Mouse (Mus musculus): Measurements from ENCODE around the gene Calm3. TPM values are rescaled to one million over a fixed set of nuclear protein-coding genes. Genes with fewer than 3 reads are reported as not detected.

Gene Calm3
- polyA plus RNA-seq, 1 experiment from 2014 or later = 190 TPM

- H3K9ac ChIP-seq (ENCODE audit: low read length) = no peak overlapping the region
- ATAC-seq (replicated peaks; ENCODE audit: low FRiP score, low TSS enrichment, low read depth) = peak; percentile 80
- H3K27ac ChIP-seq (ENCODE audit: low read depth) = no peak overlapping the region
- no peak overlapping the region for H3K4me3 ChIP-seq (ENCODE audit: low read depth, low read length)
- no peaks in the 10 kb centered on the region for H3K9me3 ChIP-seq (ENCODE audit: control insufficient read depth, low read length)
- DNase-seq (ENCODE audit: low spot score) = peak; percentile 91
- peaks cover 37% of the 10 kb centered on the region for H3K27me3 ChIP-seq (replicated peaks; ENCODE audit: control insufficient read depth, insufficient read depth, low read length)
- H3K4me2 ChIP-seq (ENCODE audit: low read length) = peak overlapping the region; percentile 22; the same call in 1 of the 2 replicates
- 26% methylated on average over 18 of the region's 18 CpGs for WGBS
- H3K36me3 ChIP-seq (ENCODE audit: control insufficient read depth, insufficient read depth, low read length) = no peaks in the 10 kb centered on the region
- peaks cover 29% of the 10 kb centered on the region for H3K4me1 ChIP-seq (replicated peaks; ENCODE audit: control insufficient read depth, insufficient read depth, low read length)
Observed at GRCm38 (mm10) chr7:16950861-16951635, 27.1 kb upstream of the Calm3 start.

GRCm38 (mm10) chr7:16949908-16950841, 26.3 kb upstream of the Calm3 start:
- Histone ChIP-seq H3K9ac (ENCODE audit: low read length) (no peak overlapping the region), H3K4me3 (ENCODE audit: low read depth, low read length) (peak overlapping the region; percentile 20), H3K27me3 (replicated peaks; ENCODE audit: control insufficient read depth, insufficient read depth, low read length) (peaks cover 45% of the 10 kb centered on the region), H3K9me3 (ENCODE audit: control insufficient read depth, low read length) (no peaks in the 10 kb centered on the region), H3K27ac (ENCODE audit: low read depth) (no peak overlapping the region), H3K36me3 (ENCODE audit: control insufficient read depth, insufficient read depth, low read length) (no peaks in the 10 kb centered on the region), H3K4me1 (replicated peaks; ENCODE audit: control insufficient read depth, insufficient read depth, low read length) (peaks cover 36% of the 10 kb centered on the region), H3K4me2 (ENCODE audit: low read length) (peak overlapping the region; percentile 56)
- ATAC-seq (replicated peaks; ENCODE audit: low FRiP score, low TSS enrichment, low read depth) (peak; percentile 38; the same call in 1 of the 2 replicates), DNase-seq (ENCODE audit: low spot score) (peak; percentile 95)
- WGBS = 13% methylated on average over 29 of the region's 29 CpGs

- WGBS = 63% methylated on average over 8 of the region's 8 CpGs
- Histone ChIP-seq H3K27me3 (replicated peaks; ENCODE audit: control insufficient read depth, insufficient read depth, low read length) (peaks cover 49% of the 10 kb centered on the region), H3K27ac (ENCODE audit: low read depth) (no peak overlapping the region), H3K4me2 (ENCODE audit: low read length) (no peak overlapping the region), H3K4me3 (ENCODE audit: low read depth, low read length) (no peak overlapping the region), H3K9ac (ENCODE audit: low read length) (no peak overlapping the region), H3K4me1 (replicated peaks; ENCODE audit: control insufficient read depth, insufficient read depth, low read length) (peaks cover 39% of the 10 kb centered on the region), H3K9me3 (ENCODE audit: control insufficient read depth, low read length) (no peaks in the 10 kb centered on the region), H3K36me3 (ENCODE audit: control insufficient read depth, insufficient read depth, low read length) (no peaks in the 10 kb centered on the region)
- DNase-seq (ENCODE audit: low spot score) (no peak), ATAC-seq (replicated peaks; ENCODE audit: low FRiP score, low TSS enrichment, low read depth) (no peak)
Observed at GRCm38 (mm10) chr7:16948923-16949458, 25.1 kb upstream of the Calm3 start.

- Histone ChIP-seq H3K9me3 (ENCODE audit: control insufficient read depth, low read length) (no peaks in the 10 kb centered on the region), H3K4me3 (ENCODE audit: low read depth, low read length) (no peak overlapping the region), H3K9ac (ENCODE audit: low read length) (no peak overlapping the region), H3K4me1 (replicated peaks; ENCODE audit: control insufficient read depth, insufficient read depth, low read length) (peaks cover 41% of the 10 kb centered on the region), H3K27ac (ENCODE audit: low read depth) (0 out of 2 replicates have a peak overlapping the region, but pooled peaks have one; percentile 1), H3K4me2 (ENCODE audit: low read length) (peak overlapping the region; percentile 61), H3K36me3 (ENCODE audit: control insufficient read depth, insufficient read depth, low read length) (no peaks in the 10 kb centered on the region), H3K27me3 (replicated peaks; ENCODE audit: control insufficient read depth, insufficient read depth, low read length) (peaks cover 49% of the 10 kb centered on the region)
- ATAC-seq (replicated peaks; ENCODE audit: low FRiP score, low TSS enrichment, low read depth) (no peak), DNase-seq (ENCODE audit: low spot score) (no peak)
- WGBS = 8% methylated on average over 4 of the region's 4 CpGs
Observed at GRCm38 (mm10) chr7:16947959-16948361, 24.0 kb upstream of the Calm3 start.

DNA sequence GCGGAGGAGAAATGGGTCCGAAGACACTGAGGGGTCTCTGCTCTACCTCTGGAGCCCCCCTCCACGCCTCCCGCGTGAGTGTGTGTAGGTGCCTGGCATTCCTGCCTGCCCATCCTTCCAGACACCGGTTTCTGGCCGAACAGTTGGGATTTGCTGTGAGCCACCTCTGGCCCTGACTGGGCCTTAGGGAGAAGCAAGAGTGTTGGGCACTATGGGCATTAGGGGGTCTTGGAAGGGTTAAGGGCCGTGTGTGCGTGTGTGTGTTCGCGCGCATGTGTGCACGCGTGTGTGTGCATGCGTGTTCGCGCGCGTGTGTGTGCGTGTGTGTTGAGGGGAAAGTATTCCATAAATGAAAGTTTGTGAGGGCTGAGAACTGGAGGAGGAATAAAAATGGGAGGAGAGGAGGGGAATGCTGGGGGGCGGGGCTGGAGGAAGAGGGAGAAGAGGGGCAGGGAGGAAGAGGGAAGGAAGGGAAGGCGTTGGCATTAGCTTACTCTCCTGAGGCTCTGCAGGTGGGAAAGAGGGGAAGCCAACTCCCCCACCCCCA, 23.5 kb upstream of the Calm3 start:
- Histone ChIP-seq H3K4me1 (replicated peaks; ENCODE audit: control insufficient read depth, insufficient read depth, low read length) (peaks cover 41% of the 10 kb centered on the region), H3K9me3 (ENCODE audit: control insufficient read depth, low read length) (no peaks in the 10 kb centered on the region), H3K4me2 (ENCODE audit: low read length) (peak overlapping the region; percentile 61), H3K4me3 (ENCODE audit: low read depth, low read length) (peak overlapping the region; percentile 31), H3K27me3 (replicated peaks; ENCODE audit: control insufficient read depth, insufficient read depth, low read length) (peaks cover 49% of the 10 kb centered on the region), H3K36me3 (ENCODE audit: control insufficient read depth, insufficient read depth, low read length) (no peaks in the 10 kb centered on the region), H3K9ac (ENCODE audit: low read length) (no peak overlapping the region), H3K27ac (ENCODE audit: low read depth) (no peak overlapping the region)
- WGBS = 27% methylated on average over 21 of the region's 22 CpGs
- ATAC-seq (replicated peaks; ENCODE audit: low FRiP score, low TSS enrichment, low read depth) (no peak), DNase-seq (ENCODE audit: low spot score) (no peak)

GRCm38 (mm10) chr7:16946441-16947348, 22.8 kb upstream of the Calm3 start:
- WGBS = 9% methylated on average over 53 of the region's 53 CpGs
- peak; percentile 67 for DNase-seq (ENCODE audit: low spot score)
- H3K27me3 ChIP-seq (replicated peaks; ENCODE audit: control insufficient read depth, insufficient read depth, low read length) = peaks cover 49% of the 10 kb centered on the region

DNA sequence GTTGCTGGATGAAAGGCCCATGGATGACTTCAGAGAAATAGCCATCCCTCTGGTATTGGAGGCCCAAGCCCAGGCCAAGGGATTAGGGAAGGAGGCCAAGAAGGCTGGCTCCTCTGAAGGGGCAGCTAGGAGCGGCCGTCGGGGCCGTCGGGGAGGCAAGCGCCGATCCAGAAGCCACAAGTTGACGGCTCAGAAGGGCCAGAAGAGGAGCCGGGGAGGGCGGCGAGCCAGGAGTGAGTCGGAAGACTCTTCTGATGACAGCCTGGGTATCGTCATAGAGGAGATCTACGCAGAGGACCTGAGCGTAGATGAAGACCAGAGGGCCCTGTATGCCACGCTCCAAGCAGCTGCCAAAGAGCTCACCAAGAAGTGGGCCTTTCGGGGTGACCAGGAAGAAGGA, 21.5 kb upstream of the Calm3 start:
- H3K36me3 ChIP-seq (ENCODE audit: control insufficient read depth, insufficient read depth, low read length) = no peaks in the 10 kb centered on the region
- peaks cover 44% of the 10 kb centered on the region for H3K4me1 ChIP-seq (replicated peaks; ENCODE audit: control insufficient read depth, insufficient read depth, low read length)
- no peaks in the 10 kb centered on the region for H3K9me3 ChIP-seq (ENCODE audit: control insufficient read depth, low read length)
- H3K4me3 ChIP-seq (ENCODE audit: low read depth, low read length) = peak overlapping the region; percentile 49
- DNase-seq (ENCODE audit: low spot score) (peak; percentile 63), ATAC-seq (replicated peaks; ENCODE audit: low FRiP score, low TSS enrichment, low read depth) (no peak)
- peaks cover 49% of the 10 kb centered on the region for H3K27me3 ChIP-seq (replicated peaks; ENCODE audit: control insufficient read depth, insufficient read depth, low read length)
- 23% methylated on average over 17 of the region's 17 CpGs for WGBS
- peak overlapping the region; percentile 74 for H3K4me2 ChIP-seq (ENCODE audit: low read length)
- H3K27ac ChIP-seq (ENCODE audit: low read depth) = no peak overlapping the region
- H3K9ac ChIP-seq (ENCODE audit: low read length) = no peak overlapping the region

More at GRCm38 (mm10) chr7:16946441-16947348, 22.8 kb upstream of the Calm3 start:
- Histone ChIP-seq H3K9ac (ENCODE audit: low read length) (0 out of 2 replicates have a peak overlapping the region, but pooled peaks have one; percentile 20), H3K9me3 (ENCODE audit: control insufficient read depth, low read length) (no peaks in the 10 kb centered on the region), H3K36me3 (ENCODE audit: control insufficient read depth, insufficient read depth, low read length) (no peaks in the 10 kb centered on the region), H3K4me2 (ENCODE audit: low read length) (peak overlapping the region; percentile 61), H3K4me3 (ENCODE audit: low read depth, low read length) (peak overlapping the region; percentile 31), H3K27ac (ENCODE audit: low read depth) (no peak overlapping the region), H3K4me1 (replicated peaks; ENCODE audit: control insufficient read depth, insufficient read depth, low read length) (peaks cover 41% of the 10 kb centered on the region)
- no peak for ATAC-seq (replicated peaks; ENCODE audit: low FRiP score, low TSS enrichment, low read depth)

All from intestine, embryonic 14.5 days (tissue).